In genomic region chr15:101315832-101316231, GRCm38 (mm10) we compare ENCODE assay signal across 8 mouse cellular contexts. TPM values are rescaled to one million over a fixed set of nuclear protein-coding genes. Genes with fewer than 3 reads are reported as not detected.
DNase-seq lines count a peak whose midpoint lies in the region; ATAC-seq lines count a peak whose summit lies in the region.

No protein-coding gene starts in this region.

- DNase-seq in adrenal gland, adult (ENCODE audit: inconsistent age in 2 of 2, low spot score in 1 of 2) = peak; percentile 93 to 97
- DNase-seq in embryo, embryonic 10 days (ENCODE audit: low spot score) = peak; percentile 92
- peak; percentile 87 for DNase-seq in gastrocnemius, postnatal 14 days
- peak; percentile 83 to 95 for DNase-seq in left cerebral cortex, adult 9 months (ENCODE audit: low spot score in 2 of 2)
- peak; percentile 94 to 96 for DNase-seq in right cerebral cortex, adult 2 months (ENCODE audit: low spot score in 2 of 2)
- peak; percentile 39 for DNase-seq in urinary bladder, postnatal 10 days (ENCODE audit: low spot score)

- H3K9me3 ChIP-seq in megakaryocyte, embryonic 14.5 days = peaks cover 10% of the 10 kb centered on the region

- intact Hi-C loops in gastrocnemius, postnatal 14 days (cut with DNase I; ENCODE audit: low total_unique reads) = no loop called here

- H3K4me1 ChIP-seq in megakaryocyte, embryonic 14.5 days = peaks cover 77% of the 10 kb centered on the region

- peaks cover 4% of the 10 kb centered on the region for H3K27me3 ChIP-seq in megakaryocyte, embryonic 14.5 days (replicated peaks)

- peak; percentile 96 for ATAC-seq in inflammation-experienced regulatory T-cells, adult 6 months

- H3K4me3 ChIP-seq in megakaryocyte, embryonic 14.5 days (replicated peaks) = peak overlapping the region; percentile 94

- no peaks in the 10 kb centered on the region for H3K36me3 ChIP-seq in megakaryocyte, embryonic 14.5 days (replicated peaks; ENCODE audit: low read length)

RNA-seq across cellular contexts. Expression of gene 6030408B16Rik, which starts 22.8 kb away (rescaled TPM):
- total RNA-seq in gastrocnemius, postnatal 14 days (2021) = under 1 TPM; 0.22 to 0.29 TPM
- under 1 TPM in 1 of 3 experiments, not detected in 2; 0.70 TPM for polyA plus RNA-seq in inflammation-experienced regulatory T-cells, adult 6 months (2017; shearing (Covaris generic))
- 2.1 TPM in 1 of 2 replicates, not detected in the other for polyA plus RNA-seq in megakaryocyte, embryonic 14.5 days (2012; ENCODE audit: insufficient read depth, low replicate concordance)

RNA-seq across cellular contexts. Expression of gene Atg101, which starts 31.8 kb away (rescaled TPM):
- 10 to 100 TPM; 27.7 to 35.0 TPM for total RNA-seq in gastrocnemius, postnatal 14 days (2021)
- polyA plus RNA-seq in inflammation-experienced regulatory T-cells, adult 6 months (2017; shearing (Covaris generic)) = 10 to 100 TPM; 39.9 to 53.6 (median 47.8) TPM
- 36.9 and 65.9 TPM in 2 replicates for polyA plus RNA-seq in megakaryocyte, embryonic 14.5 days (2012; ENCODE audit: insufficient read depth, low replicate concordance)

RNA-seq across cellular contexts. Expression of gene Krt80, which starts 54.1 kb away (rescaled TPM):
- 1 to 10 TPM in 1 of 2 experiments, under 1 TPM in 1; 0.69 to 1.4 TPM for total RNA-seq in gastrocnemius, postnatal 14 days (2021)
- polyA plus RNA-seq in inflammation-experienced regulatory T-cells, adult 6 months (2017; shearing (Covaris generic)) = under 1 TPM in 1 of 3 experiments, not detected in 2; 0.16 TPM
- 0.63 TPM in 1 of 2 replicates, not detected in the other for polyA plus RNA-seq in megakaryocyte, embryonic 14.5 days (2012; ENCODE audit: insufficient read depth, low replicate concordance)

Comparison
In these comparisons a context has a peak if more than half of its experiments do, and no peak if none do; other contexts are left out.
1. Peak in every context shown above with its lines: DNase-seq, ATAC-seq and H3K4me3 ChIP-seq.
2. DNase-seq: peak in every context shown above with its lines; median percentile 95 in adrenal gland, adult; 95 in right cerebral cortex, adult 2 months; 92 in embryo, embryonic 10 days; 89 in left cerebral cortex, adult 9 months; 87 in gastrocnemius, postnatal 14 days; 39 in urinary bladder, postnatal 10 days.